Mouse (Mus musculus) liver, embryonic 14 days (tissue): ENCODE data around the gene Bdkrb2. TPM values are rescaled to one million over a fixed set of nuclear protein-coding genes. Genes with fewer than 3 reads are reported as not detected.

Experiments used
- polyA plus RNA-seq: library from polyadenylated mRNA; depleted of rRNA; stranded (reverse); fragments of >200 nt; gene quantifications from 2 replicates; pipeline ENCODE4 v1.2.3, GENCODE M21; 2012; rRNA removed

Gene Bdkrb2
- polyA plus RNA-seq, result 0.01 and 0.06 TPM in 2 replicates

GRCm38 (mm10) chr12:105562936-105563680 lies at the start of gene Bdkrb2:
Gene Bdkrb2, plus strand, starts transcription at chr12:105563226.

GRCm38 (mm10) chr12:105602581-105603210 lies 39.7 kb downstream of the Bdkrb2 start, which contains the start of gene Bdkrb1:
Gene Bdkrb1, plus strand, starts transcription at chr12:105603085.

Other genes starting within 250 kb of the Bdkrb2 start
- gene Tunar, start 229.4 kb upstream of the Bdkrb2 start, polyA plus RNA-seq, result not detected in 2 replicates
- gene D430019H16Rik, start 109.4 kb upstream of the Bdkrb2 start, polyA plus RNA-seq, result 0.18 and 0.28 TPM in 2 replicates
- gene Bdkrb1, start 39.9 kb downstream of the Bdkrb2 start, polyA plus RNA-seq, result not detected in 2 replicates
- gene Gskip, start 121.6 kb downstream of the Bdkrb2 start, polyA plus RNA-seq, result 4.9 and 5.5 TPM in 2 replicates
- 13.4 and 14.1 TPM in 2 replicates for gene Atg2b, start 122.0 kb downstream of the Bdkrb2 start, polyA plus RNA-seq
- 0.02 and 0.06 TPM in 2 replicates for gene Ak7, start 142.8 kb downstream of the Bdkrb2 start, polyA plus RNA-seq
- 56.9 and 66.3 TPM in 2 replicates for gene Papola, start 221.5 kb downstream of the Bdkrb2 start, polyA plus RNA-seq